Mouse (Mus musculus): ENCODE data around the gene Cby3. TPM values are rescaled to one million over a fixed set of nuclear protein-coding genes. Genes with fewer than 3 reads are reported as not detected.

Cby3 gene
- total and polyA plus RNA-seq, 3 experiments = not detected

- H3K79me2 ChIP-seq (replicated peaks; ENCODE audit: control insufficient read depth, extremely low read depth, insufficient read depth, poor library complexity, severe bottlenecking) = no peaks in the 10 kb centered on the region
- TF ChIP-seq POLR2A (IDR thresholded peaks at IDR 0.05; ENCODE audit: low read depth, low read length) (no peak), CHD2 (IDR thresholded peaks at IDR 0.05; ENCODE audit: low read length) (no peak), MAZ (IDR thresholded peaks at IDR 0.05; ENCODE audit: low read depth, low read length) (no peak), PAX5 (IDR thresholded peaks at IDR 0.05; ENCODE audit: low read length) (no peak), GABPA (IDR thresholded peaks at IDR 0.05; ENCODE audit: insufficient replicate concordance, low read depth, low read length) (no peak), TBP (conservative IDR thresholded peaks at IDR 0.05; ENCODE audit: low read depth, low read length) (no peak), USF1 (IDR thresholded peaks at IDR 0.05; ENCODE audit: low read depth, low read length) (no peak), TCF12 (IDR thresholded peaks at IDR 0.05; ENCODE audit: low read depth, low read length) (no peak), CTCF (conservative IDR thresholded peaks at IDR 0.05 in 1 of 2, IDR thresholded peaks at IDR 0.05 in 1 of 2; ENCODE audit: low read depth in 2 of 2, low read length in 2 of 2) (peak; percentile 90 to 98), ZC3H11A (IDR thresholded peaks at IDR 0.05; ENCODE audit: low read depth, low read length) (peak; percentile 30; the same call in 1 of the 2 replicates), BHLHE40 (IDR thresholded peaks at IDR 0.05; ENCODE audit: low read depth, low read length) (no peak), SIN3A (IDR thresholded peaks at IDR 0.05; ENCODE audit: low read length) (no peak), MAFK (IDR thresholded peaks at IDR 0.05; ENCODE audit: insufficient replicate concordance, low read length) (no peak), SMC3 (IDR thresholded peaks at IDR 0.05; ENCODE audit: low read depth, low read length) (peak; percentile 85), KAT2A (IDR thresholded peaks at IDR 0.05; ENCODE audit: insufficient replicate concordance, low read length) (no peak), RCOR1 (conservative IDR thresholded peaks at IDR 0.05; ENCODE audit: low read depth, low read length) (no peak), RAD21 (IDR thresholded peaks at IDR 0.05; ENCODE audit: low read depth, low read length) (peak; percentile 90), MAX (IDR thresholded peaks at IDR 0.05; ENCODE audit: low read length) (no peak), IRF4 (IDR thresholded peaks at IDR 0.05; ENCODE audit: low read depth, low read length) (no peak), USF2 (conservative IDR thresholded peaks at IDR 0.05; ENCODE audit: low read depth, low read length) (no peak)
- H3K27ac ChIP-seq (ENCODE audit: insufficient read depth, low read depth) = no peak overlapping the region
- H3K36me3 ChIP-seq (replicated peaks in 1 of 2; ENCODE audit: control insufficient read depth in 1 of 2, insufficient read depth in 1 of 2, low read length in 1 of 2) = no peaks in the 10 kb centered on the region
- peaks cover 1% of the 10 kb centered on the region for H3K9me3 ChIP-seq (replicated peaks; ENCODE audit: low read length)
- no peak overlapping the region for H3K9ac ChIP-seq (ENCODE audit: insufficient read depth, low read depth)
- H3K4me2 ChIP-seq (ENCODE audit: insufficient read depth, low read depth, poor library complexity, severe bottlenecking) = no peak overlapping the region
- DNase-seq (ENCODE audit: extremely low read depth) = peak; percentile 88
- no peak overlapping the region for H3K4me3 ChIP-seq (replicated peaks in 1 of 3; ENCODE audit: low read depth in 2 of 3, low read length in 2 of 3, poor library complexity in 1 of 3)
- H3K27me3 ChIP-seq (replicated peaks) = no peaks in the 10 kb centered on the region
- H3K4me1 ChIP-seq (ENCODE audit: control insufficient read depth in 1 of 2, insufficient read depth in 2 of 2) = peaks cover 3 to 7% of the 10 kb centered on the region in 2 experiments; a peak in 2 of 4 replicates
- dilution Hi-C loops (cut with MboI; ENCODE audit: extremely low pct_ligation_motif_present, extremely low pct_unique_long_range_greater_than_20kb, low sequenced_read_pairs) = no loop called here
- in situ Hi-C loops (cut with MboI; ENCODE audit: low pct_ligation_motif_present, low pct_unique_long_range_greater_than_20kb, low sequenced_read_pairs) = loop anchor here (5.0 to 10.0 kb wide), 3 partner anchors 37 to 230 kb away; partner anchors contain the start of genes Canx and Tbc1d9b
Observed at GRCm38 (mm10) chr11:50364548-50364947, 10.3 kb downstream of the Cby3 start.

GRCm38 (mm10) chr11:50365322-50365721, 11.1 kb downstream of the Cby3 start:
- in situ Hi-C loops (cut with MboI; ENCODE audit: low pct_ligation_motif_present, low pct_unique_long_range_greater_than_20kb, low sequenced_read_pairs) (loop anchor here (10.0 kb wide), 2 partner anchors 141 to 231 kb away; partner anchors contain the start of gene Tbc1d9b), dilution Hi-C loops (cut with MboI; ENCODE audit: extremely low pct_ligation_motif_present, extremely low pct_unique_long_range_greater_than_20kb, low sequenced_read_pairs) (no loop called here)
- Histone ChIP-seq H3K9ac (ENCODE audit: insufficient read depth, low read depth) (no peak overlapping the region), H3K79me2 (replicated peaks; ENCODE audit: control insufficient read depth, extremely low read depth, insufficient read depth, poor library complexity, severe bottlenecking) (no peaks in the 10 kb centered on the region), H3K27ac (ENCODE audit: insufficient read depth, low read depth) (no peak overlapping the region), H3K4me2 (ENCODE audit: insufficient read depth, low read depth, poor library complexity, severe bottlenecking) (no peak overlapping the region), H3K4me3 (replicated peaks in 1 of 3; ENCODE audit: low read depth in 2 of 3, low read length in 2 of 3, poor library complexity in 1 of 3) (no peak overlapping the region), H3K4me1 (ENCODE audit: control insufficient read depth in 1 of 2, insufficient read depth in 2 of 2) (peaks cover 3 to 7% of the 10 kb centered on the region in 2 experiments; a peak in 2 of 4 replicates), H3K27me3 (replicated peaks) (no peaks in the 10 kb centered on the region), H3K36me3 (replicated peaks in 1 of 2; ENCODE audit: control insufficient read depth in 1 of 2, insufficient read depth in 1 of 2, low read length in 1 of 2) (no peaks in the 10 kb centered on the region), H3K9me3 (replicated peaks; ENCODE audit: low read length) (no peaks in the 10 kb centered on the region)
- TF ChIP-seq USF1 (IDR thresholded peaks at IDR 0.05; ENCODE audit: low read depth, low read length) (no peak), CHD1 (IDR thresholded peaks at IDR 0.05; ENCODE audit: low read depth, low read length) (no peak), POLR2A (IDR thresholded peaks at IDR 0.05; ENCODE audit: low read depth, low read length) (no peak), ZMIZ1 (IDR thresholded peaks at IDR 0.05; ENCODE audit: low read depth, low read length) (no peak), BHLHE40 (IDR thresholded peaks at IDR 0.05; ENCODE audit: low read depth, low read length) (no peak), MAFK (IDR thresholded peaks at IDR 0.05; ENCODE audit: insufficient replicate concordance, low read length) (no peak), ZC3H11A (IDR thresholded peaks at IDR 0.05; ENCODE audit: low read depth, low read length) (no peak), ETS1 (conservative IDR thresholded peaks at IDR 0.05; ENCODE audit: low read depth, low read length) (no peak), MAX (IDR thresholded peaks at IDR 0.05; ENCODE audit: low read length) (no peak), USF2 (conservative IDR thresholded peaks at IDR 0.05; ENCODE audit: low read depth, low read length) (no peak), JUN (IDR thresholded peaks at IDR 0.05; ENCODE audit: insufficient read depth, low read depth, low read length) (no peak), RAD21 (IDR thresholded peaks at IDR 0.05; ENCODE audit: low read depth, low read length) (no peak), MYC (IDR thresholded peaks at IDR 0.05; ENCODE audit: low read depth, low read length) (no peak), E2F4 (IDR thresholded peaks at IDR 0.05; ENCODE audit: insufficient replicate concordance, low read depth, low read length) (no peak), IRF4 (IDR thresholded peaks at IDR 0.05; ENCODE audit: low read depth, low read length) (no peak), EP300 (IDR thresholded peaks at IDR 0.05; ENCODE audit: low read length) (no peak)
- DNase-seq (ENCODE audit: extremely low read depth) = no peak

Data from CH12.LX (cell line).